ENCODE assay signal across 12 mouse cellular contexts in the genomic region with DNA sequence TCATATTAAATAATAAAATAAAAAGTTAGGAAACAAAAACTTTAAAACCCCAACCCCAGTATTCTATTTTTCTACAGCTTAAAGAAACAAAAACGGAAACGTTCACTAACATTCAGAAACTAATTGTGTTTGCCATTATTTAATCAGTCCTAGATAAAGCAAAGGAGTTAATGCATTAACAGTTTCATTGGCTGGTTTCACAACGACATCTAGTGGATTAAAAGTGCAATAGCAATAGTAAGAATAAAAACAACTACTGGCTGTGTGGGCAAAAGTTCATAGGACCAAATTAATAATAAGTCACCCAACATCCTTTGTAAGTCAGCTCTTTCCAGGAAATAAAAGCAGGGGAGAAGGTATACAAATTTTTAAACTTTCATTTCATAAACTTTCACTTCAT. TPM values are rescaled to one million over a fixed set of nuclear protein-coding genes. Genes with fewer than 3 reads are reported as not detected.
DNase-seq lines count a peak whose midpoint lies in the region; ATAC-seq and TF ChIP-seq lines count a peak whose summit lies in the region.
"Had no signal": no experiment of that assay in that cellular context is flagged by ENCODE, and none has a peak within 500 bp of the region (broad histone marks: within the 10 kb centered on the region; RNA-seq: fewer than 3 reads in every experiment).

No protein-coding gene starts in this region.

- no peak overlapping the region for H3K4me3 ChIP-seq in heart, postnatal 0 days (ENCODE audit: low read depth, low read length)
- H3K4me3 ChIP-seq in testis, adult 2 months (ENCODE audit: control insufficient read depth, low read depth, low read length) = no peak overlapping the region
- H3K4me3 ChIP-seq in stomach, postnatal 0 days (ENCODE audit: low read depth, low read length) = no peak overlapping the region
- H3K4me3 ChIP-seq: liver, embryonic 13.5 days; neural tube, embryonic 13.5 days had no signal

- WGBS in heart, postnatal 0 days = 37% methylated on average over 3 of the region's 3 CpGs
- 26% methylated on average over 3 of the region's 3 CpGs for WGBS in stomach, postnatal 0 days

- H3K4me2 ChIP-seq in heart, postnatal 0 days (ENCODE audit: low read depth, low read length) = no peak overlapping the region
- no peak overlapping the region for H3K4me2 ChIP-seq in stomach, postnatal 0 days (replicated peaks; ENCODE audit: low read depth)
- H3K4me2 ChIP-seq: liver, embryonic 13.5 days; neural tube, embryonic 13.5 days had no signal

- H3K9ac ChIP-seq in heart, postnatal 0 days (replicated peaks; ENCODE audit: low read depth, low read length) = no peak overlapping the region
- H3K9ac ChIP-seq in stomach, postnatal 0 days (ENCODE audit: low read length) = no peak overlapping the region
- H3K9ac ChIP-seq: liver, embryonic 13.5 days; neural tube, embryonic 13.5 days had no signal

- H3K36me3 ChIP-seq in heart, postnatal 0 days (replicated peaks; ENCODE audit: control insufficient read depth, insufficient read depth, low read length) = no peaks in the 10 kb centered on the region
- no peaks in the 10 kb centered on the region for H3K36me3 ChIP-seq in testis, adult 2 months (ENCODE audit: control insufficient read depth, insufficient read depth, low read length)
- H3K36me3 ChIP-seq in stomach, postnatal 0 days (ENCODE audit: control insufficient read depth, insufficient read depth, low read length) = no peaks in the 10 kb centered on the region
- H3K36me3 ChIP-seq: liver, embryonic 13.5 days; neural tube, embryonic 13.5 days had no signal

- intact Hi-C loops in heart, postnatal 25 days (cut with DNase I) = loop anchor here (5.0 kb wide), 3 partner anchors 72 to 357 kb away; partner anchors contain the start of gene Slc37a2

- no peak for TF ChIP-seq POLR2A in testis, adult 2 months (IDR thresholded peaks at IDR 0.05; ENCODE audit: control insufficient read depth, low read depth, low read length)
- TF ChIP-seq POLR2A in brain, embryonic 14.5 days (IDR thresholded peaks at IDR 0.05; ENCODE audit: borderline replicate concordance, extremely low read depth, insufficient read depth, insufficient read length, poor library complexity, severe bottlenecking) = no peak

- no peak for TF ChIP-seq EP300 in heart, postnatal 0 days (IDR thresholded peaks at IDR 0.05; ENCODE audit: low read depth)
- no peak for TF ChIP-seq EP300 in stomach, postnatal 0 days (optimal IDR thresholded peaks at IDR 0.05)

- no peaks in the 10 kb centered on the region for H3K4me1 ChIP-seq in heart, postnatal 0 days (ENCODE audit: control insufficient read depth, insufficient read depth)
- H3K4me1 ChIP-seq in testis, adult 2 months (ENCODE audit: control insufficient read depth, insufficient read depth, low read length) = no peaks in the 10 kb centered on the region
- H3K4me1 ChIP-seq in stomach, postnatal 0 days (replicated peaks; ENCODE audit: control insufficient read depth, insufficient read depth) = no peaks in the 10 kb centered on the region
- H3K4me1 ChIP-seq: liver, embryonic 13.5 days; neural tube, embryonic 13.5 days had no signal

- H3K9me3 ChIP-seq in heart, postnatal 0 days (replicated peaks; ENCODE audit: control insufficient read depth, low read length) = no peaks in the 10 kb centered on the region
- no peaks in the 10 kb centered on the region for H3K9me3 ChIP-seq in stomach, postnatal 0 days (ENCODE audit: control insufficient read depth, low read length)
- H3K9me3 ChIP-seq: liver, embryonic 13.5 days; neural tube, embryonic 13.5 days had no signal

- no peak for ATAC-seq in heart, postnatal 0 days (ENCODE audit: insufficient read depth, low read depth)
- ATAC-seq in stomach, postnatal 0 days (ENCODE audit: low FRiP score, low TSS enrichment) = no peak

- peak; percentile 69 for TF ChIP-seq CTCF in heart, postnatal 0 days (IDR thresholded peaks at IDR 0.05; ENCODE audit: low read depth)
- peak; percentile 14; the same call in 1 of the 2 replicates for TF ChIP-seq CTCF in testis, adult 2 months (IDR thresholded peaks at IDR 0.05; ENCODE audit: control insufficient read depth, insufficient read depth, insufficient replicate concordance, low read depth, low read length)
- TF ChIP-seq CTCF in brain, embryonic 14.5 days (IDR thresholded peaks at IDR 0.05; ENCODE audit: borderline replicate concordance, extremely low read depth, insufficient read depth, insufficient read length) = peak; percentile 17; the same call in 1 of the 2 replicates
- TF ChIP-seq CTCF in stomach, postnatal 0 days (IDR thresholded peaks at IDR 0.05; ENCODE audit: low read depth) = peak; percentile 82

- peak; percentile 15 for DNase-seq in heart, postnatal 0 days (ENCODE audit: low spot score)
- DNase-seq in heart, postnatal 25 days (ENCODE audit: low spot score) = no peak
- no peak for DNase-seq in testis, postnatal 14 days (ENCODE audit: low spot score)
- peak; percentile 35 for DNase-seq in brain, embryonic 14.5 days (ENCODE audit: low read depth)
- DNase-seq in stomach, postnatal 0 days (ENCODE audit: low spot score) = no peak
- no peak for DNase-seq in kidney, postnatal 4 days
- no peak for DNase-seq in thymus, postnatal 14 days
- DNase-seq: kidney, postnatal 25 days; liver, embryonic 13.5 days had no signal

- no peak overlapping the region for H3K27ac ChIP-seq in heart, postnatal 0 days (ENCODE audit: low read depth)
- no peak overlapping the region for H3K27ac ChIP-seq in testis, adult 2 months (ENCODE audit: control insufficient read depth, insufficient read depth, low read depth, low read length)
- no peak overlapping the region for H3K27ac ChIP-seq in stomach, postnatal 0 days (replicated peaks)
- H3K27ac ChIP-seq: liver, embryonic 13.5 days; neural tube, embryonic 13.5 days had no signal

- no peaks in the 10 kb centered on the region for H3K27me3 ChIP-seq in heart, postnatal 0 days (ENCODE audit: control insufficient read depth, insufficient read depth, low read length)
- H3K27me3 ChIP-seq in testis, adult 2 months (ENCODE audit: control insufficient read depth, insufficient read depth, low read length) = no peaks in the 10 kb centered on the region
- H3K27me3 ChIP-seq in stomach, postnatal 0 days (ENCODE audit: control insufficient read depth, insufficient read depth, low read length) = no peaks in the 10 kb centered on the region
- H3K27me3 ChIP-seq: liver, embryonic 13.5 days; neural tube, embryonic 13.5 days had no signal

RNA-seq across cellular contexts. Expression of gene Ccdc15, which starts 18.8 kb away (rescaled TPM):
- 0.99 and 4.4 TPM in 2 replicates for total RNA-seq in heart, postnatal 0 days (2014; rRNA removed; ENCODE audit: low replicate concordance)
- 2.5 and 2.7 TPM in 2 replicates for polyA plus RNA-seq in heart, postnatal 0 days (2015; fragmentation: Nextera tagmentation; extraction: Ambion mirVana)
- total RNA-seq in heart, postnatal 25 days (2021) = 1 to 10 TPM; 1.3 to 1.5 TPM
- 3.4 and 4.6 TPM in 2 replicates for polyA plus RNA-seq in testis, adult 2 months (2012; rRNA removed)
- polyA plus RNA-seq in brain, embryonic 14.5 days (2012; rRNA removed) = 3.2 and 3.3 TPM in 2 replicates
- polyA plus RNA-seq in stomach, postnatal 0 days (2015; fragmentation: Nextera tagmentation; extraction: Ambion mirVana) = 2.2 TPM in 2 replicates

RNA-seq across cellular contexts. Expression of gene Hepacam, which starts 37.7 kb away (rescaled TPM):
- total RNA-seq in heart, postnatal 0 days (2014; rRNA removed; ENCODE audit: low replicate concordance) = 0.04 TPM in 1 of 2 replicates, not detected in the other
- polyA plus RNA-seq in heart, postnatal 0 days (2015; fragmentation: Nextera tagmentation; extraction: Ambion mirVana) = 0.03 and 0.10 TPM in 2 replicates
- not detected for total RNA-seq in heart, postnatal 25 days (2021)
- 21.3 and 26.5 TPM in 2 replicates for polyA plus RNA-seq in testis, adult 2 months (2012; rRNA removed)
- polyA plus RNA-seq in brain, embryonic 14.5 days (2012; rRNA removed) = 5.0 and 10.8 TPM in 2 replicates
- 0.08 and 0.10 TPM in 2 replicates for polyA plus RNA-seq in stomach, postnatal 0 days (2015; fragmentation: Nextera tagmentation; extraction: Ambion mirVana)
- polyA plus RNA-seq: stomach, embryonic 14.5 days had no signal

Comparison
In these comparisons a context has a peak if more than half of its experiments do, and no peak if none do; other contexts are left out.
1. DNase-seq: peak in heart, postnatal 0 days (single experiment) and brain, embryonic 14.5 days (single experiment); none in heart, postnatal 25 days (single experiment), testis, postnatal 14 days (single experiment), stomach, postnatal 0 days (single experiment), kidney, postnatal 4 days (0 of 2) and thymus, postnatal 14 days (single experiment).
2. CTCF ChIP-seq: peak in every context shown above with its lines; median percentile 82 in stomach, postnatal 0 days; 69 in heart, postnatal 0 days; 17 in brain, embryonic 14.5 days; 14 in testis, adult 2 months.